Mouse (Mus musculus) Patski (cell line): Measurements from ENCODE around the gene Chn2. TPM values are rescaled to one million over a fixed set of nuclear protein-coding genes. Genes with fewer than 3 reads are reported as not detected.

Experiments used
- ATAC-seq: fragments of 100-300 bp; one replicate; pipeline ENCODE4 v1.8.0; 2021
- CTCF ChIA-PET: fragments of 350-600 bp; sonication (Branson Sonifier 250); formaldehyde crosslinking; loops from one replicate; lab custom pipeline; 2022; ENCODE audit warnings: inconsistent platforms; lab: Charles Lee
- POLR2A ChIA-PET: fragments of 350-600 bp; sonication (Branson Sonifier 250); formaldehyde crosslinking; loops from one replicate; lab custom pipeline; 2022; ENCODE audit warnings: antibody characterized with exemption, inconsistent platforms; lab: Charles Lee
- DNase-seq: peaks from one replicate; pipeline ENCODE4 v3.0.0-alpha.2; 2011; ENCODE audit warnings: low read depth, low spot score
- H3K27me3 ChIP-seq: fragments of 371-371 bp; one replicate; pipeline ENCODE4 v1.5.1; 2021
- CTCF ChIP-seq: fragments of 100-300 bp; IDR thresholded peaks from one replicate; pipeline ENCODE4 v1.5.1; 2021
- in situ Hi-C: fragments of 300-500 bp; cut with MboI; formaldehyde crosslinking; loops from 3 replicates; pipeline ENCODE4 v1.11.1; 2018; ENCODE audit warnings: low pct_unique_long_range_greater_than_20kb, mixed read lengths
- polyA plus RNA-seq: library from polyadenylated mRNA; unstranded; gene quantifications from one replicate; pipeline ENCODE4 v1.2.3, GENCODE M21; 2021

Chn2 gene
- polyA plus RNA-seq, 1 experiment from 2014 or later = 15.7 TPM

GRCm38 (mm10) chr6:54116299-54116698 is 76.9 kb downstream of the Chn2 start:
- POLR2A ChIA-PET = interaction anchor here (0.8 to 1.1 kb wide), 2 partner anchors 24 to 28 kb away, joined by 3 read pairs; no protein-coding TSS in a partner anchor
- DNase-seq = peak; percentile 72
- CTCF ChIA-PET = interaction anchor here (0.8 to 1.5 kb wide), 5 partner anchors 8 to 29 kb away, joined by 3 to 4 read pairs (median 3); no protein-coding TSS in a partner anchor
- peak; percentile 65 for ATAC-seq
- no peak for TF ChIP-seq CTCF
- in situ Hi-C loops = no loop called here
- H3K27me3 ChIP-seq = no peaks in the 10 kb centered on the region

GRCm38 (mm10) chr6:54117001-54117591 is 77.7 kb downstream of the Chn2 start:
- ChIA-PET POLR2A (no interaction called here), CTCF (interaction anchor here (0.8 to 1.1 kb wide), 2 partner anchors 10 to 13 kb away, joined by 3 read pairs; no protein-coding TSS in a partner anchor)
- in situ Hi-C loops = no loop called here

DNA sequence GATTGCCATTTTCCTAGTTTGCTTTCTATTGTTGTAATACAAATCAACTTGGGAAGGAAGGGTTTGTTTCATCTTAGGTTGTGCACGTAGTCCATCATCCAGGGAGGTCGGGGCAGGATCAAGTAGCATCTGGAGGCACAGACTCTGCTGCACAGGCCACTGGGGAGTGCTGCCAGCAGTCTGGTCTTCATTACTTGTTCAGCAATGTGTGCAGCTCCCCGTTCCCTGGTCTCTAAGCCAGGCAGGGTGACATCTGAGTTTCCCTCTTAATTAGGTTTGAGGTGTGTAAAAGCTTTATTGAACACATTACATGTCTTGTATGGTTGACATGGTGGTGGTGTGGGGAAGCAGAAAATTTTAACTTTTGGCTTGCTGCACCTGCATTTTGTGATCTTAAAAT is 79.0 kb downstream of the Chn2 start:
- POLR2A ChIA-PET = no interaction called here
- in situ Hi-C loops = no loop called here
- TF ChIP-seq CTCF = no peak
- CTCF ChIA-PET = no interaction called here
- H3K27me3 ChIP-seq = no peaks in the 10 kb centered on the region
- ATAC-seq (no peak), DNase-seq (no peak)

More at GRCm38 (mm10) chr6:54117001-54117591, 77.7 kb downstream of the Chn2 start:
- DNase-seq (no peak), ATAC-seq (no peak)
- no peaks in the 10 kb centered on the region for H3K27me3 ChIP-seq
- TF ChIP-seq CTCF = no peak

DNA sequence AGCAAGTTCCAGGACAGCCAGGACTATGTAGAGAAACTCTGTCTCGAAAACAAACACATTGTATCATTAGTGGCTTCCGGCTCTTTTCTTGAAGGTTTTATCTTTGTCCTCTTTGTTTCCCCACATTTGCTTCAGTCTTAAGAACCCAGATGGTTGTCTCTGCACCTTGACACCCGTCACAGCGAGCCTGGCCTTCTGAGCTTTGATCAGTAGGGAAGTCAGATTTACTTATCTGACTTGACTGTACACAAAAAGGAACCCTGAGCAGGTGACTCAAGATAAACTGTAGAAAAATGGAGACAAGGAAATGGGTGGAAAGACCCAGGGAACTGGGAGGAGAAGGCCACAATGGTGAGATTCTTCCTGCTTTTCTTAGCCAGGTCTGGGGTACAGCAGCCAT is 79.5 kb downstream of the Chn2 start:
- CTCF ChIA-PET = no interaction called here
- no peak for TF ChIP-seq CTCF
- ATAC-seq (no peak), DNase-seq (no peak)
- POLR2A ChIA-PET = no interaction called here
- in situ Hi-C loops = no loop called here
- H3K27me3 ChIP-seq = no peaks in the 10 kb centered on the region

GRCm38 (mm10) chr6:54119461-54119860 is 80.1 kb downstream of the Chn2 start:
- ChIA-PET POLR2A (no interaction called here), CTCF (no interaction called here)
- DNase-seq (no peak), ATAC-seq (no peak)
- in situ Hi-C loops = no loop called here
- no peak for TF ChIP-seq CTCF
- H3K27me3 ChIP-seq = no peaks in the 10 kb centered on the region

GRCm38 (mm10) chr6:54119885-54120666 is 80.7 kb downstream of the Chn2 start:
- ATAC-seq (no peak), DNase-seq (no peak)
- ChIA-PET CTCF (no interaction called here), POLR2A (no interaction called here)
- in situ Hi-C loops = no loop called here
- TF ChIP-seq CTCF = no peak
- H3K27me3 ChIP-seq = no peaks in the 10 kb centered on the region

DNA sequence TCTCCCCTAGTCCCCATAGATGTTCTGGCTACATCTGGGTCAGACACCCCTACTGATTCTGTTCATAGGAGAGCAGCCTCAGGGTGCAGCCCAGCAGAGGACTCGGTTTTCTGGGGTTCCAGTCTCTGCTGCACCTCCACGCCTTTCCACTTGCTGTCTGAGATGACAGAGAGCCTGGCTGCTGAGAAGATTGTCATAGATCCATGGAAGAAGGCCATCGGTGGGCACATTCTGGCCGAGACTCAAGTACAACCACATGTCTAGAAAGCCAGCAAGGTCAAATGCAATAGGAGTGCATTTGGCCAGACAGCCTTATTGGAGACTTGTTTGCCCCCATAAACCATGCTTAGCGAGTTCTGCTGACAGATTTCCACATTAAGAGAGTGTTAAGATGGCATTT is 81.5 kb downstream of the Chn2 start:
- no peak for TF ChIP-seq CTCF
- ChIA-PET POLR2A (no interaction called here), CTCF (no interaction called here)
- DNase-seq (no peak), ATAC-seq (no peak)
- H3K27me3 ChIP-seq = no peaks in the 10 kb centered on the region
- in situ Hi-C loops = no loop called here

- no peak for ATAC-seq
- in situ Hi-C loops = no loop called here
- no peak for DNase-seq
- POLR2A ChIA-PET = interaction anchor here (1.0 kb wide), 1 partner anchor 30 kb away, joined by 3 read pairs; no protein-coding TSS in a partner anchor
- H3K27me3 ChIP-seq = no peaks in the 10 kb centered on the region
- CTCF ChIA-PET = interaction anchor here (1.3 to 1.4 kb wide), 2 partner anchors 9 to 40 kb away, joined by 3 to 4 read pairs; no protein-coding TSS in a partner anchor
- no peak for TF ChIP-seq CTCF
Observed at GRCm38 (mm10) chr6:54124519-54124918, 85.2 kb downstream of the Chn2 start.

- POLR2A ChIA-PET = interaction anchor here (1.0 kb wide), 2 partner anchors 10 to 29 kb away, joined by 3 to 6 read pairs; no protein-coding TSS in a partner anchor
- no peak for TF ChIP-seq CTCF
- ATAC-seq (no peak), DNase-seq (no peak)
- CTCF ChIA-PET = no interaction called here
- no peaks in the 10 kb centered on the region for H3K27me3 ChIP-seq
- in situ Hi-C loops = no loop called here
Observed at GRCm38 (mm10) chr6:54125536-54125935, 86.2 kb downstream of the Chn2 start.

- POLR2A ChIA-PET = interaction anchor here (0.8 to 1.1 kb wide), 3 partner anchors 11 to 183 kb away, joined by 3 to 6 read pairs (median 4); no protein-coding TSS in a partner anchor
- DNase-seq (no peak), ATAC-seq (no peak)
- no peak for TF ChIP-seq CTCF
- in situ Hi-C loops = no loop called here
- H3K27me3 ChIP-seq = no peaks in the 10 kb centered on the region
- CTCF ChIA-PET = interaction anchor here (1.0 to 1.4 kb wide), 4 partner anchors 10 to 35 kb away, joined by 3 to 4 read pairs (median 3); no protein-coding TSS in a partner anchor
Observed at GRCm38 (mm10) chr6:54126225-54126992, 87.1 kb downstream of the Chn2 start.
